Mouse (Mus musculus): ENCODE data around the gene Tent4b. TPM values are rescaled to one million over a fixed set of nuclear protein-coding genes. Genes with fewer than 3 reads are reported as not detected.

Tent4b gene
- polyA plus RNA-seq, 2 experiments = 10.9 to 22.7 TPM

- ATAC-seq (ENCODE audit: low FRiP score, low read depth) (no peak), DNase-seq (ENCODE audit: low spot score) (peak; percentile 40)
- Histone ChIP-seq H3K9me3 (ENCODE audit: control insufficient read depth, low read length) (no peaks in the 10 kb centered on the region), H3K9ac (ENCODE audit: low read depth, low read length, severe bottlenecking) (no peak overlapping the region), H3K4me3 (replicated peaks; ENCODE audit: low read length) (no peak overlapping the region), H3K27ac (replicated peaks; ENCODE audit: low read depth, low read length) (no peak overlapping the region), H3K4me1 (ENCODE audit: control insufficient read depth, insufficient read depth, low read length) (no peaks in the 10 kb centered on the region), H3K4me2 (replicated peaks; ENCODE audit: low read depth, low read length, severe bottlenecking) (no peak overlapping the region), H3K36me3 (ENCODE audit: control insufficient read depth, insufficient read depth, low read length) (peaks cover 39% of the 10 kb centered on the region), H3K27me3 (ENCODE audit: control insufficient read depth, insufficient read depth, low read length) (no peaks in the 10 kb centered on the region)
- 83% methylated on average over 4 of the region's 4 CpGs for WGBS
- no peak for TF ChIP-seq POLR2A (IDR thresholded peaks at IDR 0.05; ENCODE audit: borderline replicate concordance, extremely low read depth, insufficient read depth, insufficient read length)
Measured at GRCm38 (mm10) chr8:88244298-88244697, 45.3 kb downstream of the Tent4b start.

GRCm38 (mm10) chr8:88252791-88253190 is 53.8 kb downstream of the Tent4b start:
- H3K36me3 ChIP-seq (ENCODE audit: control insufficient read depth, insufficient read depth, low read length) = peaks cover 75% of the 10 kb centered on the region
- ATAC-seq (ENCODE audit: low FRiP score, low read depth) = no peak

GRCm38 (mm10) chr8:88254957-88255356 is 55.9 kb downstream of the Tent4b start:
- no peak overlapping the region for H3K9ac ChIP-seq (ENCODE audit: low read depth, low read length, severe bottlenecking)
- peaks cover 64% of the 10 kb centered on the region for H3K36me3 ChIP-seq (ENCODE audit: control insufficient read depth, insufficient read depth, low read length)
- no peaks in the 10 kb centered on the region for H3K4me1 ChIP-seq (ENCODE audit: control insufficient read depth, insufficient read depth, low read length)
- H3K4me3 ChIP-seq (replicated peaks; ENCODE audit: low read length) = no peak overlapping the region
- no peak overlapping the region for H3K4me2 ChIP-seq (replicated peaks; ENCODE audit: low read depth, low read length, severe bottlenecking)
- WGBS = 84% methylated on average over 7 of the region's 7 CpGs
- no peaks in the 10 kb centered on the region for H3K9me3 ChIP-seq (ENCODE audit: control insufficient read depth, low read length)
- no peaks in the 10 kb centered on the region for H3K27me3 ChIP-seq (ENCODE audit: control insufficient read depth, insufficient read depth, low read length)
- TF ChIP-seq POLR2A (IDR thresholded peaks at IDR 0.05; ENCODE audit: borderline replicate concordance, extremely low read depth, insufficient read depth, insufficient read length) = no peak
- H3K27ac ChIP-seq (replicated peaks; ENCODE audit: low read depth, low read length) = no peak overlapping the region
- DNase-seq (ENCODE audit: low spot score) (no peak), ATAC-seq (ENCODE audit: low FRiP score, low read depth) (no peak)

More at GRCm38 (mm10) chr8:88252791-88253190, 53.8 kb downstream of the Tent4b start:
- 75% methylated on average over 3 of the region's 3 CpGs for WGBS
- no peak overlapping the region for H3K27ac ChIP-seq (replicated peaks; ENCODE audit: low read depth, low read length)
- no peak overlapping the region for H3K4me2 ChIP-seq (replicated peaks; ENCODE audit: low read depth, low read length, severe bottlenecking)
- no peak overlapping the region for H3K4me3 ChIP-seq (replicated peaks; ENCODE audit: low read length)
- no peaks in the 10 kb centered on the region for H3K4me1 ChIP-seq (ENCODE audit: control insufficient read depth, insufficient read depth, low read length)
- no peak for TF ChIP-seq POLR2A (IDR thresholded peaks at IDR 0.05; ENCODE audit: borderline replicate concordance, extremely low read depth, insufficient read depth, insufficient read length)
- H3K27me3 ChIP-seq (ENCODE audit: control insufficient read depth, insufficient read depth, low read length) = no peaks in the 10 kb centered on the region
- H3K9ac ChIP-seq (ENCODE audit: low read depth, low read length, severe bottlenecking) = no peak overlapping the region
- peak; percentile 65 for DNase-seq (ENCODE audit: low spot score)
- H3K9me3 ChIP-seq (ENCODE audit: control insufficient read depth, low read length) = no peaks in the 10 kb centered on the region

- Histone ChIP-seq H3K4me2 (replicated peaks; ENCODE audit: low read depth, low read length, severe bottlenecking) (no peak overlapping the region), H3K4me3 (replicated peaks; ENCODE audit: low read length) (no peak overlapping the region), H3K27me3 (ENCODE audit: control insufficient read depth, insufficient read depth, low read length) (no peaks in the 10 kb centered on the region), H3K9ac (ENCODE audit: low read depth, low read length, severe bottlenecking) (no peak overlapping the region), H3K36me3 (ENCODE audit: control insufficient read depth, insufficient read depth, low read length) (peaks cover 39% of the 10 kb centered on the region), H3K9me3 (ENCODE audit: control insufficient read depth, low read length) (no peaks in the 10 kb centered on the region), H3K4me1 (ENCODE audit: control insufficient read depth, insufficient read depth, low read length) (no peaks in the 10 kb centered on the region), H3K27ac (replicated peaks; ENCODE audit: low read depth, low read length) (no peak overlapping the region)
- DNase-seq (ENCODE audit: low spot score) = no peak
- WGBS = 60% methylated on average over 6 of the region's 6 CpGs
- TF ChIP-seq POLR2A (IDR thresholded peaks at IDR 0.05; ENCODE audit: borderline replicate concordance, extremely low read depth, insufficient read depth, insufficient read length) = no peak
- ATAC-seq (ENCODE audit: low FRiP score, low read depth) = no peak
Measured at GRCm38 (mm10) chr8:88258024-88258423, 59.0 kb downstream of the Tent4b start.

- Histone ChIP-seq H3K4me2 (replicated peaks; ENCODE audit: low read depth, low read length, severe bottlenecking) (no peak overlapping the region), H3K36me3 (ENCODE audit: control insufficient read depth, insufficient read depth, low read length) (peaks cover 37% of the 10 kb centered on the region), H3K27ac (replicated peaks; ENCODE audit: low read depth, low read length) (no peak overlapping the region), H3K27me3 (ENCODE audit: control insufficient read depth, insufficient read depth, low read length) (no peaks in the 10 kb centered on the region), H3K4me3 (replicated peaks; ENCODE audit: low read length) (no peak overlapping the region), H3K4me1 (ENCODE audit: control insufficient read depth, insufficient read depth, low read length) (no peaks in the 10 kb centered on the region), H3K9ac (ENCODE audit: low read depth, low read length, severe bottlenecking) (no peak overlapping the region), H3K9me3 (ENCODE audit: control insufficient read depth, low read length) (no peaks in the 10 kb centered on the region)
- DNase-seq (ENCODE audit: low spot score) (no peak), ATAC-seq (ENCODE audit: low FRiP score, low read depth) (no peak)
- TF ChIP-seq POLR2A (IDR thresholded peaks at IDR 0.05; ENCODE audit: borderline replicate concordance, extremely low read depth, insufficient read depth, insufficient read length) = no peak
- 72% methylated on average over 11 of the region's 11 CpGs for WGBS
Measured at GRCm38 (mm10) chr8:88258544-88258943, 59.5 kb downstream of the Tent4b start.
